Mouse (Mus musculus) heart, postnatal 0 days (tissue): ENCODE results near the gene Sorbs2.

Source experiments
- CTCF ChIP-seq: IDR thresholded peaks from 2 replicates; pipeline ENCODE4 v1.5.1; 2016; ENCODE audit warnings: antibody characterized with exemption, control low read depth, low read depth
- EP300 ChIP-seq: IDR thresholded peaks from 2 replicates; pipeline ENCODE4 v1.6.1; 2016; ENCODE audit warnings: antibody characterized with exemption, low read depth

GRCm38 (mm10) chr8:45766138-45766537 lies 258.6 kb downstream of the Sorbs2 start:
- no peak for TF ChIP-seq CTCF
- no peak for TF ChIP-seq EP300
